Mouse (Mus musculus) lung, postnatal 0 days (tissue): ENCODE measurements around the gene Hacl1. TPM values are rescaled to one million over a fixed set of nuclear protein-coding genes. Genes with fewer than 3 reads are reported as not detected.

Experiments
- ATAC-seq: fragments of 200-750 bp; cut with Nextera tagmentation; 2 replicates; pipeline ENCODE4 v1.8.0; 2017; ENCODE audit warnings: moderate library complexity
- DNase-seq: peaks from one replicate; pipeline ENCODE4 v3.0.0-alpha.2; 2016; ENCODE audit warnings: low spot score
- H3K27ac ChIP-seq: fragments of 300-500 bp; sonication (generic); 2 replicates; pipeline ENCODE4 v1.5.1; 2014; ENCODE audit warnings: antibody characterized with exemption, mild to moderate bottlenecking, low read length, mixed read lengths
- H3K27me3 ChIP-seq: fragments of 300-500 bp; sonication (generic); replicated peaks from 2 replicates; pipeline ENCODE4 v1.6.1; 2014; ENCODE audit warnings: low read length, mixed read lengths; ENCODE audit not compliant: insufficient read depth
- H3K36me3 ChIP-seq: fragments of 300-500 bp; sonication (generic); 2 replicates; pipeline ENCODE4 v1.6.1; 2014; ENCODE audit warnings: low read length, mixed read lengths; ENCODE audit not compliant: insufficient read depth
- H3K4me1 ChIP-seq: fragments of 300-500 bp; sonication (generic); 2 replicates; pipeline ENCODE4 v1.6.1; 2014; ENCODE audit warnings: antibody characterized with exemption, low read depth, low read length, mixed read lengths; ENCODE audit not compliant: insufficient read depth
- H3K4me2 ChIP-seq: fragments of 300-500 bp; sonication (generic); replicated peaks from 2 replicates; pipeline ENCODE4 v1.6.1; 2014; ENCODE audit warnings: low read depth, mild to moderate bottlenecking, low read length, moderate library complexity, mixed read lengths
- H3K4me3 ChIP-seq: fragments of 300-500 bp; sonication (generic); 2 replicates; pipeline ENCODE4 v1.5.1; 2014; ENCODE audit warnings: low read depth, low read length
- H3K9ac ChIP-seq: fragments of 300-500 bp; sonication (generic); replicated peaks from 2 replicates; pipeline ENCODE4 v1.6.1; 2014; ENCODE audit warnings: low read depth, mild to moderate bottlenecking
- H3K9me3 ChIP-seq: fragments of 300-500 bp; sonication (generic); 2 replicates; pipeline ENCODE4 v1.6.1; 2016; ENCODE audit warnings: low read length, mixed read lengths
- CTCF ChIP-seq: IDR thresholded peaks from 2 replicates; pipeline ENCODE4 v1.5.1; 2016; ENCODE audit warnings: antibody characterized with exemption, mild to moderate bottlenecking
- EP300 ChIP-seq: IDR thresholded peaks from 2 replicates; pipeline ENCODE4 v1.6.1; 2016; ENCODE audit warnings: antibody characterized with exemption, mild to moderate bottlenecking, control low read depth
- WGBS: fragments of 180-500 bp; shearing (Covaris S2); extraction: QIAGEN DNeasy Blood & Tissue Kit; methylation state at CpG from one replicate; pipeline ENCODE4 v1.1.7; 2014; 5-methylcytosine and 5-hydroxymethylcytosine counted together
- polyA plus RNA-seq: library from polyadenylated mRNA; unstranded; fragments of >200 nt; fragmentation: Nextera tagmentation; extraction: Ambion mirVana; gene quantifications from 2 replicates; pipeline ENCODE4 v1.2.1, GENCODE M21; 2015

Hacl1 gene
- polyA plus RNA-seq, 1 experiment from 2014 or later, result 13.2 TPM

DNA sequence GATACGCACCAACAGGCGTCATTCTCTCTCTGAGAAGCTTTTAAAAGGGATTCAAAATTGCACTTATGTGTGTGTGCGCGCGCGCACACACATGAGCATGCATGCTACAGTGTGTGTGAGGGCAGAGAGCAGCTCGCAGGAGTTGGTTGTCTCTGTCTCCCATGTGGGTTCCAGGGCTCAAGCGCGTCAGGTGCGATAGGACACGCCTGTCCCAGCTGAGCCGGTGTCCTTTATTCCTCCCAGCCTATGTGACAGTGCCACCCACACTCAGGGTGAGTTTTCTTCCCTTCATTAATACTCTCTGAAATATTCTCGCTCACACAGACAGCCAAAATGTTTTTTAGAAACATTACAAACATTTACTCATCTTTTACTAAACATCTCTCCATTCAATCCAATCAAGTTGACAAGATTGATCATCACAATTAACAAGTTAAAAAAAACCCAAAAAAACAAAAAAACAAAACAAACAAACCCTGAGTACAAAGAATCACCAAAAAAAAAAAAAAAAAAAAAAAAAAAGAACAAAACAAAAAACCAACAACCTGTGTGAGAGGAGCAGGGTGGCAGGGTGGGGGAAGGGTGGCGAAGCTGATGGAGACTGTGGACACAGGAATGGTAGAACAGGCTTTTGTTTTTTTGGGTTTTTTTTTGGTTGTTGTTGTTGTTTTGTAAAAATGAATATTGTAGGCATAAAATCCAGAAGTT, 39.0 kb downstream of the Hacl1 start:
- ATAC-seq (no peak), DNase-seq (no peak)
- TF ChIP-seq EP300 (no peak), CTCF (no peak)
- no peaks in the 10 kb centered on the region for H3K27me3 ChIP-seq
- no peaks in the 10 kb centered on the region for H3K4me1 ChIP-seq
- no peaks in the 10 kb centered on the region for H3K9me3 ChIP-seq
- no peak overlapping the region for H3K27ac ChIP-seq
- H3K36me3 ChIP-seq, result no peaks in the 10 kb centered on the region
- 95% methylated on average over 14 of the region's 14 CpGs for WGBS
- no peak overlapping the region for H3K9ac ChIP-seq
- H3K4me2 ChIP-seq, result no peak overlapping the region
- H3K4me3 ChIP-seq, result no peak overlapping the region

DNA sequence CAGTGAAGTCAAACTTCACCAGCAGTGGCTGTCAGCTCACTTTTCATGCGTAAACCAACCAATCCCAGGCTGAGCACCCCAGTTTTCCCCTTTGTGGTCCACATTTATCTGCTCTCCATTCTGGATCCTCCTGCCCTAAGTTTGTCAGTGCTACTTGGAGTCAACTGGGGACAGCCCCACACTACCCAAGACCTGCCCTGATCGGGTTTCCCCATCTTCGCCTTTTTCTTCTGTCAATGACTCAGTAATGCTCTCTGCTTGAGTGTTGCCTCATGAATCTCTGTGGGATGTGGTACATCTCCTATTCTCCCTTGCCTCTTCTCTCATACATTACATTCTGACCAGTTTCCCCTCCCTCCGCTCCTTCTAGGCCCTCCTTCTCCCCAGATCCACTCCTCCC, 43.6 kb downstream of the Hacl1 start:
- no peak for DNase-seq
- H3K9me3 ChIP-seq, result no peaks in the 10 kb centered on the region
- no peaks in the 10 kb centered on the region for H3K27me3 ChIP-seq
- H3K4me1 ChIP-seq, result no peaks in the 10 kb centered on the region
- 94% methylated on average over 4 of the region's 4 CpGs for WGBS
- no peak for TF ChIP-seq EP300
- no peak for TF ChIP-seq CTCF
- no peak overlapping the region for H3K4me2 ChIP-seq
- no peaks in the 10 kb centered on the region for H3K36me3 ChIP-seq
- H3K4me3 ChIP-seq, result no peak overlapping the region
- no peak overlapping the region for H3K27ac ChIP-seq
- no peak for ATAC-seq
- H3K9ac ChIP-seq, result no peak overlapping the region

DNA sequence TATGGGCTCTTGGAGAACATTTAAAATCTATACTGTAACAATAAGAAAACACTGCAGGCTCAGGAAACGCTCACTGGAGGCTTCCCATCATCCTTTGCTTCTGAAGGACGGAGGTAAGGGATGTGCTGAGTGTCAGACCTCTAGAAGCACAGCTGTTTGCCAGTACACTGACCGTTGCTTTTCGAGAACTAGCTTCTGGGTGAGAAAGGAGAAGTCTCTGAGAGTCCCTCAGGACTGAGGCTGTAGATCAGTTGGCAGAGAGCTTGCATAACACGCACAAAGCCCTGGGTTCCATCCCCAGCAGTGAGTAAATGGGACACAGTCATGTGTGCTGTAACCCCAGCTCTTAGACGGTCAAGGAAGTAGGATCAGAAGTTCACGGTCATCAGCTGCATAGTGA, 44.7 kb downstream of the Hacl1 start:
- DNase-seq, result no peak
- no peaks in the 10 kb centered on the region for H3K27me3 ChIP-seq
- H3K4me3 ChIP-seq, result no peak overlapping the region
- no peaks in the 10 kb centered on the region for H3K9me3 ChIP-seq
- no peak overlapping the region for H3K4me2 ChIP-seq
- H3K27ac ChIP-seq, result no peak overlapping the region
- H3K9ac ChIP-seq, result no peak overlapping the region
- no peak for TF ChIP-seq CTCF
- TF ChIP-seq EP300, result no peak
- H3K4me1 ChIP-seq, result no peaks in the 10 kb centered on the region
- ATAC-seq, result no peak
- no peaks in the 10 kb centered on the region for H3K36me3 ChIP-seq
- WGBS, result 67% methylated on average over 7 of the region's 7 CpGs

DNA sequence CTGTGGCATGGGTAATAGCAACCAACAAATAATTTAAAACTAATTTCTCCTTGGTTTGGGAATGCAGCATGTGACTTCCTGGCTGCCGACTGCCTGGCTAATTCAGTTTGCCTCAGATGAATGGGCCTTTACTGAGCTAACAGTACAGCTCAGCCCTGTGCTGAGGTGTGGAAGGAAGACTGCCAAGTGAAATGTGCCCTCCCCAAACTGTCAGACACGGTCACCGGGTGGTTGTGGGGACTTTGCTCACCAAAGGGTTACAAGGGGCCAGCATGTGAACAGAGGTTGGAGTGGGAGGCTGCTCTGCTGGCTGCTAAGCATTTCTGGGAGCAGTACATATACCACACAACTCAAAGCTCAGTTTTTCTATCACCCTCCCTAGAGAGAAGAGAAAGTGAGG, 46.4 kb downstream of the Hacl1 start:
- Histone ChIP-seq H3K4me3 (no peak overlapping the region), H3K4me1 (no peaks in the 10 kb centered on the region), H3K36me3 (no peaks in the 10 kb centered on the region), H3K9ac (no peak overlapping the region), H3K27me3 (no peaks in the 10 kb centered on the region), H3K9me3 (no peaks in the 10 kb centered on the region), H3K27ac (no peak overlapping the region), H3K4me2 (no peak overlapping the region)
- WGBS, result 61% methylated on average over 3 of the region's 3 CpGs
- ATAC-seq (no peak), DNase-seq (no peak)
- no peak for TF ChIP-seq CTCF
- TF ChIP-seq EP300, result no peak

DNA sequence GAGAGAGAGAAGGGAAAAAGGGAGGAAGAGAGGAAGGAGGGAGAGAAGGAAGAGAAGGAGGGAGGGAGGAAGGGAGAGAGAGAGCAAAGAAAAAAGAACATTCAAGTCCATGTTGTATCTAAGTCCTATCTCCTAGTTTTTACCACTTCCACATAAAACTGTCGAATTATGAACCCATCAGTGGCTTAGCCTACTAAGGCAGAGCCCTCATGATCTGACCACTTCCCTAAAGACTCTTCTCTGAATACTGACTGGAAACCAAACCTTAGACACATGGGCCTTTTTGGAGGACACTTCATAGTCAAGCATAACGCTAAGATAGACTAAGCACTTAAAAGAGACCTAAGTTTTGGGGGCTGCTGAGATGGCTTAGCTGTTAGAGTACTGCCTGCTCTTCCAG, 48.0 kb downstream of the Hacl1 start:
- Histone ChIP-seq H3K4me2 (no peak overlapping the region), H3K27ac (no peak overlapping the region), H3K9ac (no peak overlapping the region), H3K36me3 (no peaks in the 10 kb centered on the region), H3K27me3 (no peaks in the 10 kb centered on the region), H3K4me1 (no peaks in the 10 kb centered on the region), H3K9me3 (no peaks in the 10 kb centered on the region), H3K4me3 (no peak overlapping the region)
- TF ChIP-seq CTCF, result no peak
- no peak for TF ChIP-seq EP300
- WGBS, result 64% methylated on average over 2 of the region's 2 CpGs
- DNase-seq, result no peak
- ATAC-seq, result no peak

DNA sequence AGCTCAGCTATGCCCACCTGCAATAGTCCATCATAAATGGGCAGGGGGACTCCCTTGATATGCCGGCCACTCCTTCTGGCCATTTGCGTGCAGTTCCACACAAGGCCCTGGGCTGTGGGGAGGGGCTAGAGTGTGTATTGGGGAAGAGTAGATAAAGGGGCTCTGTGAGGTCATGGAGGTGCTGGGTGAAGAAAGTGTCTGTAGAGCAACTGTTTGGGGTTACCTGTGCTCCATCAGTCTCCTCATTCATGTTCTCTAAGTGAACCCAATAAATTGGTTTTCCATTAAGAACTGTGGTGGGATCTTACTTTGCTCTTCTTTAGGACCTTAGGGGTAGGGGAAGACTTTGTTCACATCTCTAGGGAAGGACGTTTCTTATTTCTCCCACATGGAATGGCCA, 49.8 kb downstream of the Hacl1 start, which contains the start of gene Colq:
Gene Colq (minus strand): TSS at position 101 of the 400 bp plus-strand sequence.
- no peak for ATAC-seq
- WGBS, result 75% methylated on average over 3 of the region's 3 CpGs
- TF ChIP-seq CTCF (no peak), EP300 (no peak)
- Histone ChIP-seq H3K4me3 (no peak within 1 kb of the TSS), H3K9me3 (no peaks in the 10 kb centered on the region), H3K4me2 (no peak within 1 kb of the TSS), H3K4me1 (no peaks in the 10 kb centered on the region), H3K36me3 (no peaks in the 10 kb centered on the region), H3K27ac (no peak within 1 kb of the TSS), H3K27me3 (no peaks in the 10 kb centered on the region), H3K9ac (no peak within 1 kb of the TSS)
- no peak for DNase-seq
